Mouse (Mus musculus): ENCODE measurements around the gene Lamb2. TPM values are rescaled to one million over a fixed set of nuclear protein-coding genes. Genes with fewer than 3 reads are reported as not detected.

Lamb2 gene
- polyA plus RNA-seq, 1 experiment from 2014 or later, result 19.1 TPM

DNA sequence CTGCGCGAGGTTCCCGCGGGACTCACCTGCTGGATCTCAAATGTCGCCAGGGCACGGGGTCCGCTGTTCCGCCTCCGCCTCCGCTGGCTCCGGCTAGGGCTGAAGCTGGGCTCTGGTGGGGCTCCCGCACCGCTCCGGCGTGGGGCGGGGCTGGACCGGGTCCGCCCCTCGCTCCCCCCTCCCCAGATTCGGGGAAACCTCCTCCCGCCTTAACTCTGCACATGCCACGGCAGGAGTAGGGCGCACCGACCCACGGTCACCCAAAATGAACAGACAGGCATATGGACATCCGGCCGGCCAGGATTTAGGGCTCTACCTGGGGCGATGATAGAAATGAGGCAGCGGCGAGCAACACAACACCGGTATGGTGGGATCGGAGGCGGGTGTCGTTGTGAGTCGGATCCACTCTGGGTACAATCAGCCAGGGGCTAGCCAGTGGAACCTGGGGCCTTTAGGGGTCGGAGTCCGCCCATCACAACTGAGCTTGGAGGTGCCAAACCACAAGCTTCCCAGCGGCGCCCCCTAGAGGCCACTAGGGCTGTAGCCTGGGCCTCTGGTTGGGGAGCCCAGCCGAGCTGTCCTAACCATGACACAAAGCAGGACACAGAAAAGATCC, 27.1 kb upstream of the Lamb2 start:
- Histone ChIP-seq H3K9me3 (no peaks in the 10 kb centered on the region), H3K36me3 (replicated peaks) (peaks cover 7% of the 10 kb centered on the region), H3K4me2 (peak overlapping the region; percentile 73), H3K27ac (peak overlapping the region; percentile 87), H3K9ac (peak overlapping the region; percentile 72), H3K4me1 (peaks cover 50% of the 10 kb centered on the region), H3K4me3 (peak overlapping the region; percentile 68), H3K27me3 (replicated peaks) (no peaks in the 10 kb centered on the region)
- ATAC-seq (replicated peaks), result peak; percentile 86
- under 1% methylated on average over 40 of the region's 40 CpGs for WGBS

DNA sequence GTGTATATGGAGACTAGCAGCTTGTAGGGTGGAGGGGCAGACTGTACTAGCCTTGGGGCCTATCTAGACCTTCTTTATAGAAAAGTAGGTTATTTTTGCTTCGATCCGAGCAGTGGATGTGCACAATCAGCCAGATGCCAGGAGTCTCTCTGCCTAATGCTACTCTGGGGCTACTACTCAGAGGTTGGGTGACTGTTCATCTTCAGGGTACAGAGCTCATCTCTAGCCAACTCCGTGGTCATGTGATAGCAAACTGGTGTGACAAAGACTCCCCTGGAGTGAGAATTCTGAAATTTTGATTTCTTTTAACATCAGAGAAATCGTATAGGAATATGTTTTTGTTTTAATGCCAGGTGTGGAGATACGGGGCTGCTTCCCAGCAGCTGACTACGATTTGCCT, 26.6 kb upstream of the Lamb2 start:
- Histone ChIP-seq H3K4me3 (peak overlapping the region; percentile 68), H3K4me1 (peaks cover 50% of the 10 kb centered on the region), H3K27ac (peak overlapping the region; percentile 87), H3K9me3 (no peaks in the 10 kb centered on the region), H3K4me2 (peak overlapping the region; percentile 73), H3K9ac (peak overlapping the region; percentile 72), H3K36me3 (replicated peaks) (peaks cover 4% of the 10 kb centered on the region; the same call in 1 of the 2 replicates), H3K27me3 (replicated peaks) (no peaks in the 10 kb centered on the region)
- 38% methylated on average over 6 of the region's 6 CpGs for WGBS
- ATAC-seq (replicated peaks), result peak; percentile 22

GRCm38 (mm10) chr9:108453458-108453857, 26.1 kb upstream of the Lamb2 start:
- WGBS, result 82% methylated on average over 4 of the region's 4 CpGs
- H3K4me3 ChIP-seq, result peak overlapping the region; percentile 68
- H3K4me1 ChIP-seq, result peaks cover 50% of the 10 kb centered on the region
- peak overlapping the region; percentile 87 for H3K27ac ChIP-seq
- no peak for ATAC-seq (replicated peaks)
- no peaks in the 10 kb centered on the region for H3K27me3 ChIP-seq (replicated peaks)
- no peaks in the 10 kb centered on the region for H3K36me3 ChIP-seq (replicated peaks)
- peak overlapping the region; percentile 72 for H3K9ac ChIP-seq
- H3K9me3 ChIP-seq, result no peaks in the 10 kb centered on the region
- peak overlapping the region; percentile 73 for H3K4me2 ChIP-seq

DNA sequence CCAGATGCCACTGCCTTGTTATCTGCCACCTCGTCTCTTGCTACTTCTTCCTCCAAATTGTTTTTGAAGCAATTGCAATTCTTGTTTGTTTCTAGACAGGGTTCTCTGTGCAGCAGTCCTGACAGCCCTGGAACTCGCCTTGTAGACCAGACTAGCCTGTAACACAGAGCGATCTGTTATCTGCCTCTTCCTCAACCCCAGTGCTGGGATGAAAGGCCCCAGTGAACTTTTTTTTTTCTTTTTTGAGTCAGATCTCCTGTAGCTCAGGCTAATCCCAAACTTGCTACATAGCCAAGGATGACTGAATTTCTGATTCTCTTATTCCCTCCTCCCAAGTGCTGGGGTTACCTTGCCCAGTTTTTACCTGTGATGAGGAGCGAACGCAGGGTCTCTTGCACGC, 25.1 kb upstream of the Lamb2 start:
- H3K4me1 ChIP-seq, result peaks cover 42% of the 10 kb centered on the region
- no peaks in the 10 kb centered on the region for H3K9me3 ChIP-seq
- H3K9ac ChIP-seq, result no peak overlapping the region
- H3K4me2 ChIP-seq, result no peak overlapping the region
- no peak overlapping the region for H3K4me3 ChIP-seq
- H3K36me3 ChIP-seq (replicated peaks), result no peaks in the 10 kb centered on the region
- WGBS, result 84% methylated on average over 6 of the region's 6 CpGs
- H3K27me3 ChIP-seq (replicated peaks), result no peaks in the 10 kb centered on the region
- no peak for ATAC-seq (replicated peaks)
- H3K27ac ChIP-seq, result no peak overlapping the region

- 81% methylated on average over 12 of the region's 12 CpGs for WGBS
- Histone ChIP-seq H3K4me1 (peaks cover 27% of the 10 kb centered on the region), H3K9ac (no peak overlapping the region), H3K9me3 (no peaks in the 10 kb centered on the region), H3K27me3 (replicated peaks) (no peaks in the 10 kb centered on the region), H3K36me3 (replicated peaks) (no peaks in the 10 kb centered on the region), H3K4me3 (no peak overlapping the region), H3K4me2 (no peak overlapping the region), H3K27ac (no peak overlapping the region)
- ATAC-seq (replicated peaks), result no peak
Observed at GRCm38 (mm10) chr9:108455747-108456571, 23.6 kb upstream of the Lamb2 start.

DNA sequence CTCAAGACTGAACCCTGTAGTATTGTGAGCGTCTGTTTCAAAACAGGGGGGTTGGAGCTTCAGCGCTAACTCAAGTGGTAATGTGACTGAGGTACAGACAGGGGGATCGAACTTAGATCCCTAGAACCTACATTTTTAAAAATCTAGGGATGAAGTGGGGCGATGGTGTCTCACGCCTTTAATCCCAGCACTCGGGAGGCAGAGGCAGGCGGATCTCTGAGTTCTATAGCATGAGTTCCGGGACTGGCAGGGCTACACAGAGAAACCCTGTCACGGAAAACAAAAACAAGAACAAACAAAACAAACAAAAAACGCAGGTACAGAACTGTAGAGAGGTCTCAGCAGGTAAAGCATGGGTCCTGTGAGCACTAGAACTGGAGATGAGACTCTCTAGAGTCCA, 22.6 kb upstream of the Lamb2 start:
- Histone ChIP-seq H3K4me1 (peaks cover 27% of the 10 kb centered on the region), H3K27ac (no peak overlapping the region), H3K27me3 (replicated peaks) (no peaks in the 10 kb centered on the region), H3K36me3 (replicated peaks) (no peaks in the 10 kb centered on the region), H3K4me2 (no peak overlapping the region), H3K4me3 (no peak overlapping the region), H3K9ac (no peak overlapping the region), H3K9me3 (no peaks in the 10 kb centered on the region)
- WGBS, result 88% methylated on average over 10 of the region's 10 CpGs
- ATAC-seq (replicated peaks), result no peak

GRCm38 (mm10) chr9:108459939-108460318, 19.6 kb upstream of the Lamb2 start:
- 93% methylated on average over 1 of the region's 1 CpGs for WGBS
- H3K27me3 ChIP-seq (replicated peaks), result no peaks in the 10 kb centered on the region
- peak overlapping the region; percentile 74 for H3K4me2 ChIP-seq
- no peaks in the 10 kb centered on the region for H3K9me3 ChIP-seq
- peak; percentile 22 for ATAC-seq (replicated peaks)
- no peak overlapping the region for H3K9ac ChIP-seq
- H3K4me3 ChIP-seq, result peak overlapping the region; percentile 67
- peaks cover 15% of the 10 kb centered on the region for H3K4me1 ChIP-seq
- H3K36me3 ChIP-seq (replicated peaks), result peaks cover 17% of the 10 kb centered on the region
- H3K27ac ChIP-seq, result peak overlapping the region; percentile 77; the same call in 1 of the 2 replicates

DNA sequence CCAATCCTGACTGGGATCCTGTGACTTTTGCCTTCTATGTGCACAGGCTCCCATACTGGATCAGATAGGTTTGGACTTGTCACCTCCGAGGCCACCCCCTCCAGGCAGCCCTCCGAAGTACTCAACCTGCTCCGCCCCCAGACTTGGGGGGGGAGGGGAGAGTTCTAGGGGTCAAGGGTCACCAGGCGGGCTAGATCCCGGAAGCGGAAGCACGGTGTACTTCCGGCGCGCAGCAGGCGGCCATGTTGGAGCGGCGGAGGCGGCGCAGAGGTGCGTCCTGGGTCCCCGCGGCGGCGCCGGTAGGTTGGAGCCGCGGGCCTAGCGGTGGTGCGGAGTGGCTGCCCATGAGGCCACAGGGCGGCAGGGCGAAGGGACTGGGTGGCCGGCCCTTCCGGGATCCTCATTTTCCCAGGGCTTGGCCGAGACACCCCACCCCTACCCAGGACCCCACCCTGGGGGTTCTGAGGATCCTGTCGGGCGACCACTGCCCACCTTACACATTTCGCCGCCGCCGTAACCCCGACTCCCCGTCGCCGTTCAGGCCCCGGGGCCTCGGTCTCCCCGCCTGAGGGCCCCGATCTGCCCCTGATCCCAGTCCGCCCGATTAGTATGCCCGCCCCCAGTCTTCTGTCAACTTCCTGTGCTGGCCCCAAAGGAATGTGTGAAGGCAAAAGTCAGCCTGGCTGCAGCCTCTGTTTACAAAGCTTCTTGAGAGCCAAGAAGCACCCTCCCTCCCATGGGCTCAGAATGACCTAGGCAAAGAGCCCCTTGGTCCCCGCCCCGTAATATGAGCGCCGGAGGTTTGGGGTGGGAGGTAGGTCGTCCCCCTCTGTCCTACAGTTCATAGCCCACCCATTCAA, 19.0 kb upstream of the Lamb2 start, which contains the start of gene Ccdc71:
Gene Ccdc71 (plus strand): TSS at position 209 of the 860 bp plus-strand sequence.
- Histone ChIP-seq H3K27ac (peak within 1 kb of the TSS; percentile 77), H3K36me3 (replicated peaks) (peaks cover 17% of the 10 kb centered on the region), H3K9me3 (no peaks in the 10 kb centered on the region), H3K4me3 (peak within 1 kb of the TSS; percentile 67), H3K4me1 (peaks cover 15% of the 10 kb centered on the region), H3K4me2 (peak within 1 kb of the TSS; percentile 74), H3K9ac (peak within 1 kb of the TSS; percentile 80), H3K27me3 (replicated peaks) (no peaks in the 10 kb centered on the region)
- 1% methylated on average over 39 of the region's 52 CpGs for WGBS
- ATAC-seq (replicated peaks), result peak; percentile 81

GRCm38 (mm10) chr9:108461181-108461631, 18.3 kb upstream of the Lamb2 start, which contains the start of gene Klhdc8b:
TSS of gene Klhdc8b (minus strand) at chr9:108461581.
- WGBS, result 23% methylated on average over 11 of the region's 11 CpGs
- Histone ChIP-seq H3K27me3 (replicated peaks) (no peaks in the 10 kb centered on the region), H3K36me3 (replicated peaks) (peaks cover 18% of the 10 kb centered on the region), H3K27ac (peak within 1 kb of the TSS; percentile 77), H3K4me3 (peak within 1 kb of the TSS; percentile 67), H3K4me1 (peaks cover 15% of the 10 kb centered on the region), H3K9ac (peak within 1 kb of the TSS; percentile 80), H3K9me3 (no peaks in the 10 kb centered on the region), H3K4me2 (peak within 1 kb of the TSS; percentile 74)
- peak; percentile 35 for ATAC-seq (replicated peaks)

GRCm38 (mm10) chr9:108461675-108462074, 17.9 kb upstream of the Lamb2 start:
- H3K4me3 ChIP-seq, result peak overlapping the region; percentile 67
- H3K4me1 ChIP-seq, result peaks cover 15% of the 10 kb centered on the region
- 85% methylated on average over 5 of the region's 5 CpGs for WGBS
- no peaks in the 10 kb centered on the region for H3K9me3 ChIP-seq
- H3K36me3 ChIP-seq (replicated peaks), result peaks cover 20% of the 10 kb centered on the region
- H3K9ac ChIP-seq, result no peak overlapping the region
- peak overlapping the region; percentile 74 for H3K4me2 ChIP-seq
- H3K27ac ChIP-seq, result no peak overlapping the region; the same call in 1 of the 2 replicates
- no peaks in the 10 kb centered on the region for H3K27me3 ChIP-seq (replicated peaks)
- no peak for ATAC-seq (replicated peaks)

GRCm38 (mm10) chr9:108462192-108462591, 17.3 kb upstream of the Lamb2 start:
- ATAC-seq (replicated peaks), result no peak
- no peak overlapping the region for H3K9ac ChIP-seq
- no peaks in the 10 kb centered on the region for H3K27me3 ChIP-seq (replicated peaks)
- no peak overlapping the region for H3K27ac ChIP-seq
- H3K36me3 ChIP-seq (replicated peaks), result peaks cover 22% of the 10 kb centered on the region
- no peak overlapping the region for H3K4me3 ChIP-seq
- no peaks in the 10 kb centered on the region for H3K9me3 ChIP-seq
- WGBS, result 93% methylated on average over 10 of the region's 10 CpGs
- peak overlapping the region; percentile 74; the same call in 1 of the 2 replicates for H3K4me2 ChIP-seq
- H3K4me1 ChIP-seq, result peaks cover 15% of the 10 kb centered on the region

GRCm38 (mm10) chr9:108463713-108464112, 15.8 kb upstream of the Lamb2 start:
- no peak for ATAC-seq (replicated peaks)
- H3K9ac ChIP-seq, result no peak overlapping the region
- 93% methylated on average over 9 of the region's 9 CpGs for WGBS
- peaks cover 23% of the 10 kb centered on the region for H3K36me3 ChIP-seq (replicated peaks)
- no peak overlapping the region for H3K4me3 ChIP-seq
- H3K4me1 ChIP-seq, result peaks cover 15% of the 10 kb centered on the region
- H3K9me3 ChIP-seq, result no peaks in the 10 kb centered on the region
- no peak overlapping the region for H3K27ac ChIP-seq
- H3K4me2 ChIP-seq, result no peak overlapping the region
- no peaks in the 10 kb centered on the region for H3K27me3 ChIP-seq (replicated peaks)

All from midbrain, embryonic 15.5 days (tissue).